Mouse (Mus musculus) cortical plate, adult 2 months (tissue): ENCODE results near the gene Col9a2.

Experiments
- CTCF ChIP-seq: fragments of 200-500 bp; IDR thresholded peaks from 2 replicates; pipeline ENCODE4 v1.5.1; 2011; ENCODE audit warnings: mild to moderate bottlenecking, control low read depth, low read length; ENCODE audit not compliant: insufficient read depth; ENCODE audit errors: extremely low read depth
- POLR2A ChIP-seq: fragments of 200-500 bp; IDR thresholded peaks from 2 replicates; pipeline ENCODE4 v1.6.1; 2011; ENCODE audit warnings: mild to moderate bottlenecking, low read length, control low read depth; ENCODE audit not compliant: insufficient read depth; ENCODE audit errors: extremely low read depth

- TF ChIP-seq CTCF (no peak), POLR2A (no peak)
Measured at GRCm38 (mm10) chr4:120992284-120992683, 46.9 kb upstream of the Col9a2 start.
